Comparison of ENCODE assay signal across 14 mouse cellular contexts in the genomic region with DNA sequence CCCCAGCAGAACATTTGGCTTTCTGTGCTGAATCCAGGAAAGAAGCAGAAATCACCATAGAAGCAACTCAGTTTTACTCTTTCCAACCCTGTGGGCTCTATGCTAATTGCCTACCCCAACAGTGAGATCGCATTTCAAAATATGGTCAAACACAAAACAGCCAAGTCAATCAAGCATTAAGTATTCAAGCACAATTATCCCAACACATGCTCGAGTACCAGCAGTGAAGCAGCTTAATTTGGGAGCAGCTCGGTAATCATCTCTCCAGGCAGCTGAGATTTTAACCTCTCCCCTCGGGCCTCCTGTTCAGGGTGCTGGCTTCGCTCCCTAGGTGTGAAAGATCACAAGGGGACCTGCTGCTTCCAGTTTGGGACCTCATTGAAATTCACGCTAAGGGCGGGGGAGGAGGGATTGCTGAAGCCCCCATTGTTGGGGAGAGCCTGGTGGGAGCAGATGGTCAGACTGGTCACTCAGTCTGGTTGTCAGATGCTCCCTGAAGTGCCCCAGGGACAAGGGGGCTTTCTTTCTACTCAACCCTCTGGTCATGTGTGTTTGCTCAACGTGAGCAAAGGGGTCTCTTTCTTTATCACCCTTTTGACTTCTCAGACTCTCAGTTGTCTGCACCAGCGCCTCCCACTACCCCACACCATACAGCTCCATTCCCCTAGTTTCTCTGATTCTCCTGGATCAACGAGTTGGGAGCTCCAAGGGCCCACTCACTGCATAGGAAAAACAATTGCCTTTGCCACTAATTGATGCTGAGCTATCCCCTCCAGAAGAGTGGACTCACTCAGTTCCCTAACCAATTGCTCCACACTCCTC.
DNase-seq lines count a peak whose midpoint lies in the region; ATAC-seq lines count a peak whose summit lies in the region.
"Had no signal": no experiment of that assay in that cellular context is flagged by ENCODE, and none has a peak within 500 bp of the region (broad histone marks: within the 10 kb centered on the region; RNA-seq: fewer than 3 reads in every experiment).

No protein-coding gene starts in this region.

- H3K4me3 ChIP-seq in forebrain, embryonic 10.5 days: no peak overlapping the region
- H3K4me3 ChIP-seq in hindbrain, embryonic 14.5 days (replicated peaks; ENCODE audit: low read length): no peak overlapping the region
- H3K4me3 ChIP-seq in midbrain, embryonic 16.5 days (ENCODE audit: low read depth, low read length): no peak overlapping the region
- H3K4me3 ChIP-seq: embryonic facial prominence, embryonic 15.5 days had no signal

- ATAC-seq in hindbrain, embryonic 14.5 days (ENCODE audit: low FRiP score): peak; percentile 72; the same call in 1 of the 2 replicates
- peak; percentile 42; the same call in 1 of the 2 replicates for ATAC-seq in midbrain, embryonic 16.5 days
- no peak for ATAC-seq in erythroid progenitor cell, adult 5-6 weeks (replicated peaks; ENCODE audit: low FRiP score, poor library complexity, severe bottlenecking)
- ATAC-seq: intestine, postnatal 0 days had no signal

- H3K9me3 ChIP-seq in forebrain, embryonic 10.5 days: no peaks in the 10 kb centered on the region
- H3K9me3 ChIP-seq in hindbrain, embryonic 14.5 days (ENCODE audit: control insufficient read depth, low read length): no peaks in the 10 kb centered on the region
- no peaks in the 10 kb centered on the region for H3K9me3 ChIP-seq in midbrain, embryonic 16.5 days (replicated peaks; ENCODE audit: control insufficient read depth, low read length, poor library complexity, severe bottlenecking)
- H3K9me3 ChIP-seq: embryonic facial prominence, embryonic 15.5 days had no signal

- DNase-seq in embryo, embryonic 10.5 days (ENCODE audit: low spot score): peak; percentile 51
- peak; percentile 26 for DNase-seq in forebrain, embryonic 10.5 days (ENCODE audit: extremely low spot score, low spot score)
- DNase-seq in hindbrain, embryonic 14.5 days (ENCODE audit: low spot score): no peak
- no peak for DNase-seq in left cerebral cortex, adult 18-20 months (ENCODE audit: low spot score in 2 of 2)
- no peak for DNase-seq in ovary, adult 18-20 months (ENCODE audit: low spot score)
- DNase-seq in kidney, postnatal 4 days: no peak
- DNase-seq: adrenal gland, adult 8-10 months; cerebellum, adult 11-12 months; thymus, adult 18-20 months had no signal

- H3K4me1 ChIP-seq in forebrain, embryonic 10.5 days: peaks cover 17% of the 10 kb centered on the region
- 0 out of 2 replicates have a peak, but pooled peaks cover 4% of the 10 kb centered on the region for H3K4me1 ChIP-seq in hindbrain, embryonic 14.5 days (replicated peaks; ENCODE audit: control insufficient read depth, insufficient read depth, low read length)
- 0 out of 2 replicates have a peak, but pooled peaks cover 3% of the 10 kb centered on the region for H3K4me1 ChIP-seq in midbrain, embryonic 16.5 days (ENCODE audit: control insufficient read depth, insufficient read depth, low read length)

- H3K36me3 ChIP-seq in forebrain, embryonic 10.5 days (replicated peaks): no peaks in the 10 kb centered on the region
- H3K36me3 ChIP-seq in hindbrain, embryonic 14.5 days (replicated peaks; ENCODE audit: control insufficient read depth, insufficient read depth): no peaks in the 10 kb centered on the region
- H3K36me3 ChIP-seq in midbrain, embryonic 16.5 days (ENCODE audit: control insufficient read depth, insufficient read depth, low read length): no peaks in the 10 kb centered on the region
- H3K36me3 ChIP-seq: embryonic facial prominence, embryonic 15.5 days had no signal

- WGBS in forebrain, embryonic 10.5 days: 20% methylated on average over 10 of the region's 10 CpGs
- WGBS in hindbrain, embryonic 14.5 days: 15% methylated on average over 10 of the region's 10 CpGs
- WGBS in midbrain, embryonic 16.5 days: 18% methylated on average over 10 of the region's 10 CpGs

- H3K4me2 ChIP-seq in hindbrain, embryonic 14.5 days (replicated peaks): no peak overlapping the region
- H3K4me2 ChIP-seq in midbrain, embryonic 16.5 days (ENCODE audit: low read length): no peak overlapping the region
- H3K4me2 ChIP-seq: embryonic facial prominence, embryonic 15.5 days had no signal

- no peak overlapping the region for H3K9ac ChIP-seq in hindbrain, embryonic 14.5 days
- no peak overlapping the region for H3K9ac ChIP-seq in midbrain, embryonic 16.5 days (ENCODE audit: low read depth, low read length)
- H3K9ac ChIP-seq: embryonic facial prominence, embryonic 15.5 days had no signal

- H3K27ac ChIP-seq in forebrain, embryonic 10.5 days: peak overlapping the region; percentile 66
- no peak overlapping the region for H3K27ac ChIP-seq in hindbrain, embryonic 14.5 days
- no peak overlapping the region for H3K27ac ChIP-seq in midbrain, embryonic 16.5 days (ENCODE audit: low read length)
- H3K27ac ChIP-seq: embryonic facial prominence, embryonic 15.5 days had no signal

- no peaks in the 10 kb centered on the region for H3K27me3 ChIP-seq in forebrain, embryonic 10.5 days (ENCODE audit: poor library complexity, severe bottlenecking)
- H3K27me3 ChIP-seq in hindbrain, embryonic 14.5 days (ENCODE audit: control insufficient read depth, insufficient read depth, low read length): no peaks in the 10 kb centered on the region
- H3K27me3 ChIP-seq in midbrain, embryonic 16.5 days (ENCODE audit: control insufficient read depth, insufficient read depth, low read depth, low read length): no peaks in the 10 kb centered on the region
- H3K27me3 ChIP-seq: CH12.LX; embryonic facial prominence, embryonic 15.5 days had no signal

Comparison
In these comparisons a context has a peak if more than half of its experiments do, and no peak if none do; other contexts are left out.
1. DNase-seq: peak in embryo, embryonic 10.5 days (single experiment) and forebrain, embryonic 10.5 days (single experiment); none in hindbrain, embryonic 14.5 days (single experiment), left cerebral cortex, adult 18-20 months (0 of 2), ovary, adult 18-20 months (single experiment) and kidney, postnatal 4 days (0 of 2).